Mouse (Mus musculus) liver, embryonic 13.5 days (tissue): ENCODE data around the gene Col5a1. TPM values are rescaled to one million over a fixed set of nuclear protein-coding genes. Genes with fewer than 3 reads are reported as not detected.

ENCODE experiments used
- ATAC-seq: fragments of 200-750 bp; cut with Nextera tagmentation; 2 replicates; pipeline ENCODE4 v1.8.0; 2017; ENCODE audit warnings: low read depth, mild to moderate bottlenecking, moderate number of reproducible peaks, moderate library complexity
- DNase-seq: peaks from one replicate; pipeline ENCODE4 v3.0.0; 2022
- H3K27ac ChIP-seq: fragments of 300-500 bp; sonication (generic); 2 replicates; pipeline ENCODE4 v1.5.1; 2015; ENCODE audit warnings: moderate library complexity, mild to moderate bottlenecking, inconsistent platforms
- H3K27me3 ChIP-seq: fragments of 300-500 bp; sonication (generic); 2 replicates; pipeline ENCODE4 v1.6.1; 2015; ENCODE audit warnings: mild to moderate bottlenecking, inconsistent platforms
- H3K36me3 ChIP-seq: fragments of 300-500 bp; sonication (generic); 2 replicates; pipeline ENCODE4 v1.6.1; 2015; ENCODE audit warnings: mild to moderate bottlenecking, inconsistent platforms
- H3K4me1 ChIP-seq: fragments of 300-500 bp; sonication (generic); replicated peaks from 2 replicates; pipeline ENCODE4 v1.6.1; 2015; ENCODE audit warnings: inconsistent platforms
- H3K4me2 ChIP-seq: fragments of 300-500 bp; sonication (generic); 2 replicates; pipeline ENCODE4 v1.6.1; 2015; ENCODE audit warnings: inconsistent platforms, mild to moderate bottlenecking, moderate library complexity
- H3K4me3 ChIP-seq: fragments of 300-500 bp; sonication (generic); replicated peaks from 2 replicates; pipeline ENCODE4 v1.5.1; 2015; ENCODE audit warnings: mild to moderate bottlenecking, inconsistent platforms
- H3K9ac ChIP-seq: fragments of 300-500 bp; sonication (generic); 2 replicates; pipeline ENCODE4 v1.6.1; 2015; ENCODE audit warnings: mild to moderate bottlenecking, inconsistent platforms
- H3K9me3 ChIP-seq: fragments of 300-500 bp; sonication (generic); replicated peaks from 2 replicates; pipeline ENCODE4 v1.6.1; 2016; ENCODE audit warnings: inconsistent platforms
- WGBS: fragments of 180-500 bp; shearing (Covaris S2); methylation state at CpG from one replicate; pipeline ENCODE4 v1.1.7; 2015; ENCODE audit not compliant: insufficient replicate concordance; 5-methylcytosine and 5-hydroxymethylcytosine counted together
- polyA plus RNA-seq: library from polyadenylated mRNA; unstranded; fragments of >200 nt; fragmentation: Nextera tagmentation; extraction: Ambion mirVana; gene quantifications from 2 replicates; pipeline ENCODE4 v1.2.1, GENCODE M21; 2015

The Col5a1 gene
- polyA plus RNA-seq, 1 experiment from 2014 or later = 11.1 TPM

DNA sequence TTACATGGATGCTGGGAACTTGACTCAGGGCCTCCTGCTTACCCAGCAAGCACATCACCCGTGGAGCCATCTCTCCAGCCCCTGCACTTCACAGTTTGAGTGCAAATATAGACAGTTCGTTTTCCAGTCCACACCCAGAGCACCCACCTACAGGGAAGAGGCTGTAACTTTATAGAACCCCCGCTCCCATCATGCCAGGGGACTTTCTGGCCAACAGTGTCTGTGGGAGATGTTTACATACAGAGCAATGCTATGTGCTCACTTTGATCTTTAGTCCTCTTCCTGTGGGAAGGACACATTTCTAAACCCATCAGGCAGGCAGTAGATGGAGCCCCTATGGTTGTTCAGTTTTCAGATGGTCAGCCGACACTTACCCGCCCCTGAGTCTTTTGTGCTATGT, 180.5 kb downstream of the Col5a1 start:
- no peaks in the 10 kb centered on the region for H3K9me3 ChIP-seq
- H3K9ac ChIP-seq = peak overlapping the region; percentile 53
- WGBS = 78% methylated on average over 5 of the region's 5 CpGs
- H3K4me1 ChIP-seq = peaks cover 80% of the 10 kb centered on the region
- no peaks in the 10 kb centered on the region for H3K36me3 ChIP-seq
- no peak for DNase-seq
- no peak overlapping the region for H3K4me3 ChIP-seq
- no peak for ATAC-seq
- no peak overlapping the region for H3K4me2 ChIP-seq
- no peaks in the 10 kb centered on the region for H3K27me3 ChIP-seq
- H3K27ac ChIP-seq = peak overlapping the region; percentile 97

DNA sequence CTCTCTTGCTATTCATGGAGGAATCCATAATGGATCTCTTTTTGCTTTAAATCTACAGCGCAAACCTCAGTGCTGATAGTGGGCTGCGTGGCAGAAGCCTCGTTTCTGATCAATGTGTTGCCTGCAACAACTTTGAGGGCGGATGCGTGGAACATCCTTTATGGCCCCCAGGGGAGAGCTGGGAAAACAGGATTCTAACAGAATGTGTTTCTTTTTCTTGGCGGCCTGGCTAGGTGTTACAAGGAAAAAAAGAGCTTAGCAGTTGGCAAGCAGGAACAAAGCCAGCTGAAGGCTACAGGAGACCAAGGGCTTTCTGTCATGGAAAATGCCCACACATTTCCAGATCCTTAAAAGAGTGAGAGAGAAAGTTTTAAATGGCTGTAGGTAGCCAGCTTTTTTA, 180.9 kb downstream of the Col5a1 start:
- Histone ChIP-seq H3K4me3 (no peak overlapping the region), H3K9ac (peak overlapping the region; percentile 53), H3K4me1 (peaks cover 76% of the 10 kb centered on the region), H3K4me2 (no peak overlapping the region), H3K36me3 (no peaks in the 10 kb centered on the region), H3K9me3 (no peaks in the 10 kb centered on the region), H3K27me3 (no peaks in the 10 kb centered on the region), H3K27ac (peak overlapping the region; percentile 97)
- DNase-seq (no peak), ATAC-seq (no peak)
- 84% methylated on average over 6 of the region's 6 CpGs for WGBS

DNA sequence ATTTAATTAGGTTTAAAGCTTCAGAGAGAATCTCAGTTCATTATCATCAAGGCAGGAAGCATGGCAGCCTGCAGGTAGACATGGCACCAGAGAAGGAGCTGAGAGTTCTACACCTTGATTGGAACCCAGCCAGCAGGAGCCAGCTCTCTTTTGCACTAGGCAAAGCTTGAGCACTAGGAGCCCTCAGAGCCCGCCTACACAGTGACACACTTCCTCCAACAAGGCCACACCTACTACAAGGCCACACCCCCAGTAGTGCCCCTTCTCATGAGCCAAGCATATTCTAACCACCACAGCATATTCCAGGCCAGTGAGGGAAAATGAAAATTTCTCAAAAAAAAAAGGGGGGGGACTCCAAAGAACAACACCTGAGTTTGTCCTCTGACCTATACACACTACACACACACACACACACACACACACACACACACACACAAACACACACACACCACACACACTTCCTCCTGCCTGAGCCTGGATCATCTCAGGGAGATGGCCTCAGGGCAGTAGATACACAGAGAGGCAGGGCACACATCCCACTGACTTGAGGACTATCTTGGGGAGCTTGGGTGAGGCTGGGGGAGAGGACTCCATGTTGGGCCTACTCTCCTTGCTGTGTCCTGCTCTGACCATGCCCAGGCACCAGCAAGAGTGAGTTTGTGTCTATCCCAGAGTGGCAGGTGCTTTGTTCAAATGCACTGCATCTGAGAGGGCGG, 181.8 kb downstream of the Col5a1 start:
- Histone ChIP-seq H3K9ac (peak overlapping the region; percentile 49), H3K4me2 (no peak overlapping the region), H3K4me3 (no peak overlapping the region), H3K9me3 (no peaks in the 10 kb centered on the region), H3K27me3 (no peaks in the 10 kb centered on the region), H3K4me1 (peaks cover 67% of the 10 kb centered on the region), H3K36me3 (no peaks in the 10 kb centered on the region), H3K27ac (peak overlapping the region; percentile 97)
- WGBS = 72% methylated on average over 2 of the region's 2 CpGs
- DNase-seq (peak; percentile 70), ATAC-seq (peak; percentile 72)

DNA sequence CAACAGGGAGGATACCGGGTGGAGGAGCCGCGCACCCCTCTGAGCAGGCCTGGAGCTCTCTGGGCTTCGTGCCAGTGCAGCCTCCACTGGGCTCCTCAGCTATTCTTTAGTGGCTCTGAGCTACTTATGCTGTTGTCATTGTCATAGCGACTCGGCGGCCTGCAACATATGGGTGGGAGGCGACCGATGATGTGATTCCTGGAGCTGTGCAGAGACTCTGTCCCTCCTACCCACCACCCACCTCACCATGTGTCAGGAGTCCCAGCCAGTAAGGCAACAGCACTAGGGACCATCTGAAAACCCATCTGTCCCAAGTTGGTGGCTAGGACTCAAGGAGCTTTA, 182.3 kb downstream of the Col5a1 start:
- Histone ChIP-seq H3K9ac (peak overlapping the region; percentile 49), H3K27ac (peak overlapping the region; percentile 97), H3K9me3 (no peaks in the 10 kb centered on the region), H3K4me3 (no peak overlapping the region), H3K4me1 (peaks cover 62% of the 10 kb centered on the region), H3K27me3 (no peaks in the 10 kb centered on the region), H3K4me2 (no peak overlapping the region), H3K36me3 (no peaks in the 10 kb centered on the region)
- DNase-seq = no peak
- 83% methylated on average over 9 of the region's 9 CpGs for WGBS
- ATAC-seq = peak; percentile 29

DNA sequence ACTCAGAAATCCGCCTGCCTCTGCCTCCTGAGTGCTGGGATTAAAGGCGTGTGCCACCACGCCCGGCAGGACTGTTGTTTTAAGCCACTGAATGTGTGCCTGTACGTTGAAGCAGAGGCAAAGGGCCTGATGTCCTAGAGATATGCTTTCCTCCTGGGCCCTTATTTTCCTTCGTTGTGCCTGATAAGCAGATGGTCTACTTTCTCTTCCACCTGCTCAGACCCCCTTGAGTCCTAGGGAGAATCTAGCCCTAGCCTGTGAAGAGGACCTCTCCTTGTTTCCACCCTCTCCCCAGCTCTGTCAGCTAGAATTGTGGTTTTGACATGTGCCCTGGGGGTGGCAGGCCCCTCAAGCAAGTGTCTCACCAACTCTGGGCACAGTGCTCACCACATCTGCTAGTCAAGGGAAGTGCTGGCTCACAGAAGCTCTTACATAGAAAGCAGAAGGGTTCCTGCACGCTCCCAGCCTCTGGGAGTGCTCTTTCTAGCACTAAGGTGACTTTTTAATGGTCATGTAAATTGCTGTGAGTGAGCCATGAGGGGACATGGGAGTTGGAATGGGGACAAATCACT, 189.5 kb downstream of the Col5a1 start:
- H3K27ac ChIP-seq = peak overlapping the region; percentile 87
- no peak overlapping the region for H3K4me2 ChIP-seq
- peak; percentile 77 for ATAC-seq
- DNase-seq = peak; percentile 44
- no peaks in the 10 kb centered on the region for H3K27me3 ChIP-seq
- no peak overlapping the region for H3K4me3 ChIP-seq
- WGBS = 30% methylated on average over 7 of the region's 7 CpGs
- 0 out of 2 replicates have a peak, but pooled peaks cover 5% of the 10 kb centered on the region for H3K9me3 ChIP-seq
- peak overlapping the region; percentile 52; the same call in 1 of the 2 replicates for H3K9ac ChIP-seq
- no peaks in the 10 kb centered on the region for H3K36me3 ChIP-seq
- peaks cover 40% of the 10 kb centered on the region for H3K4me1 ChIP-seq

DNA sequence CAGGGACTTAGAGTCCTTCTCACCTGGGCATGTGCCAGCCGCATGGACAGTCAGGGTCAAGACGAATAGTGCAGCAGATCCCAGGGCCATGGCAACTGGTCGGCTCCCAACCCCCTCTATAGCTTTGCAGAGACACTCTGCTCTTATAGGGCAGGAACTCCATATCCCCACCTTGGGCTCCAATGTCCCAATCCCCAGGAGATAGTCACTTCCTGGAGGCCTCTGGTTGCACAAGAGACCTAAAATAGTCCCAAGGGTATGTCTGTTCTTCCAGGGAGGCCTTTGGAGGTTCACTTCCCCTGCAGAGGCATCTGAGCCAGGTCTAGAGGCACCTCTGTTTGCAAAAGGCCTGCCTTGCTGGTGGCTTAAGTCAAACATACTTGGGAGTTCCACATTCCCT, 198.5 kb downstream of the Col5a1 start, which contains the start of gene Fcnb:
TSS of gene Fcnb (minus strand) at position 118 of the 400 bp plus-strand sequence.
- H3K4me1 ChIP-seq = peaks cover 39% of the 10 kb centered on the region
- H3K4me2 ChIP-seq = no peak within 1 kb of the TSS
- ATAC-seq (no peak; the same call in 1 of the 2 replicates), DNase-seq (no peak)
- 71% methylated on average over 3 of the region's 3 CpGs for WGBS
- H3K9ac ChIP-seq = no peak within 1 kb of the TSS
- H3K4me3 ChIP-seq = no peak within 1 kb of the TSS
- no peaks in the 10 kb centered on the region for H3K27me3 ChIP-seq
- H3K27ac ChIP-seq = peak within 1 kb of the TSS; percentile 47
- no peaks in the 10 kb centered on the region for H3K9me3 ChIP-seq
- no peaks in the 10 kb centered on the region for H3K36me3 ChIP-seq

DNA sequence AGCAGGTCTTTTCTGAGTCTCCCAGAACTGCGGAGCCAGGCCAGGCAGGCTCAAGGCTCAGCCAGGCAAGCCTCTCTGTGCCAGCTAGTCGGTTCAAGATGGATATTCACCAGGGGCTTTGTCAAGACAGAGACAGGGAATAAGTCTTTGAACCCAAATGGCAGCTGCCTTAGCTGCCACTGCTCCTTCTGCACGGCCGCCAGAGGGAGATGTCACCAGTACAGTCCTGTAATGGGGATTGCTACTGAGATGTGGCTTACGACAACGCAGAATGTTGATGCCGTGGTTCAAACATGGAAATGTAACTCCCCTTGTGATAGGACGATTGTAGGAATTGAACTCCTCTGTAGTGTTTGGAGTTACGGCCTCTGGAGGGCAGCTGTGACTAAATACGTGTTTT, 199.9 kb downstream of the Col5a1 start:
- Histone ChIP-seq H3K36me3 (no peaks in the 10 kb centered on the region), H3K9me3 (no peaks in the 10 kb centered on the region), H3K9ac (no peak overlapping the region), H3K27ac (peak overlapping the region; percentile 47; the same call in 1 of the 2 replicates), H3K4me1 (peaks cover 45% of the 10 kb centered on the region), H3K27me3 (no peaks in the 10 kb centered on the region), H3K4me2 (no peak overlapping the region), H3K4me3 (no peak overlapping the region)
- 74% methylated on average over 10 of the region's 10 CpGs for WGBS
- DNase-seq (no peak), ATAC-seq (no peak)

DNA sequence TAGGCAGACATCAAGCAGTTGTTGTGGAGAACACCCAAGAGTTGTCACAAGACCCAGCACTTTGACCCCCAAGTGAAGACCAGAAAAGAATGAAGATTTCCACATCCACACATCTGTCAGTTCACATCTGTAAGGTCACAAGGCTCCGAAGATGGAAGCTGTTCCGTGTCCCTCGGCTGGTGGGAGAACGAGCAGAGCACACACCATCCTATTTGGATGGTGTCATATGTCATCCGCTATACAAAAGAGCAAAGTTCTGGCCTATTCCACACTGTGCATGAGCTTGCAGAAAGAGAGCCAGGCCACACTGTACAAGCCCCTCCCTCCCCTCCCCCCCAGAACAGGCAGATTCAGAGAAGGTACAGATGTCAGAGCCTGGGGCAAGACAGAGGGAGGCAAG, 202.9 kb downstream of the Col5a1 start:
- no peaks in the 10 kb centered on the region for H3K9me3 ChIP-seq
- 80% methylated on average over 5 of the region's 5 CpGs for WGBS
- H3K4me3 ChIP-seq = no peak overlapping the region
- no peak for DNase-seq
- no peak for ATAC-seq
- H3K27ac ChIP-seq = no peak overlapping the region
- no peak overlapping the region; the same call in 1 of the 2 replicates for H3K9ac ChIP-seq
- H3K4me1 ChIP-seq = peaks cover 50% of the 10 kb centered on the region
- H3K27me3 ChIP-seq = no peaks in the 10 kb centered on the region
- no peaks in the 10 kb centered on the region for H3K36me3 ChIP-seq
- H3K4me2 ChIP-seq = no peak overlapping the region

Other genes starting within 250 kb of the Col5a1 start
- 3.5 and 3.7 TPM in 2 replicates for gene Rxra, start 210.0 kb upstream of the Col5a1 start, polyA plus RNA-seq
- 10.6 and 13.1 TPM in 2 replicates for gene Fcnb, start 198.5 kb downstream of the Col5a1 start, polyA plus RNA-seq